Mouse (Mus musculus) stomach, embryonic 15.5 days (tissue): ENCODE results near the gene Olfr384. TPM values are rescaled to one million over a fixed set of nuclear protein-coding genes. Genes with fewer than 3 reads are reported as not detected.
"Not testable (repeated sequence)": the region's sequence is repeated elsewhere in the genome, so short reads cannot be mapped to it uniquely, and the experiment has no call there.

Experiments
- ATAC-seq: fragments of 200-750 bp; cut with Nextera tagmentation; 2 replicates; pipeline ENCODE4 v1.8.0; 2017; ENCODE audit warnings: low read depth, moderate number of reproducible peaks, moderate TSS enrichment; ENCODE audit not compliant: insufficient read depth, low FRiP score
- H3K27ac ChIP-seq: fragments of 300-500 bp; sonication (generic); 2 replicates; pipeline ENCODE4 v1.5.1; 2015; ENCODE audit warnings: mild to moderate bottlenecking, inconsistent platforms
- H3K27me3 ChIP-seq: fragments of 300-500 bp; sonication (generic); replicated peaks from 2 replicates; pipeline ENCODE4 v1.6.1; 2015; ENCODE audit warnings: inconsistent platforms
- H3K36me3 ChIP-seq: fragments of 300-500 bp; sonication (generic); 2 replicates; pipeline ENCODE4 v1.6.1; 2015; ENCODE audit warnings: inconsistent platforms
- H3K4me1 ChIP-seq: fragments of 300-500 bp; sonication (generic); 2 replicates; pipeline ENCODE4 v1.6.1; 2015; ENCODE audit warnings: inconsistent platforms
- H3K4me2 ChIP-seq: fragments of 300-500 bp; sonication (generic); 2 replicates; pipeline ENCODE4 v1.6.1; 2015; ENCODE audit warnings: mild to moderate bottlenecking, inconsistent platforms
- H3K4me3 ChIP-seq: fragments of 300-500 bp; sonication (generic); replicated peaks from 2 replicates; pipeline ENCODE4 v1.5.1; 2015; ENCODE audit warnings: inconsistent platforms
- H3K9ac ChIP-seq: fragments of 300-500 bp; sonication (generic); 2 replicates; pipeline ENCODE4 v1.6.1; 2015; ENCODE audit warnings: inconsistent platforms
- H3K9me3 ChIP-seq: fragments of 300-500 bp; sonication (generic); 2 replicates; pipeline ENCODE4 v1.6.1; 2016; ENCODE audit warnings: inconsistent platforms
- WGBS: fragments of 180-500 bp; shearing (Covaris S2); methylation state at CpG from one replicate; pipeline ENCODE4 v1.1.7; 2015; 5-methylcytosine and 5-hydroxymethylcytosine counted together
- polyA plus RNA-seq: library from polyadenylated mRNA; unstranded; fragments of >200 nt; fragmentation: Nextera tagmentation; extraction: Ambion mirVana; gene quantifications from 2 replicates; pipeline ENCODE4 v1.2.1, GENCODE M21; 2015

Gene Olfr384
- not detected in 2 replicates for polyA plus RNA-seq

- no peak within 1 kb of the TSS for H3K27ac ChIP-seq
- no peak within 1 kb of the TSS for H3K4me3 ChIP-seq
- H3K4me2 ChIP-seq: no peak within 1 kb of the TSS
- H3K9me3 ChIP-seq: no peaks in the 10 kb centered on the region
- no peak for ATAC-seq
- H3K4me1 ChIP-seq: no peaks in the 10 kb centered on the region
- no peak within 1 kb of the TSS for H3K9ac ChIP-seq
- H3K27me3 ChIP-seq: no peaks in the 10 kb centered on the region
- H3K36me3 ChIP-seq: no peaks in the 10 kb centered on the region
Observed at GRCm38 (mm10) chr11:73598294-73598693, at the start of gene Olfr384. TSS of gene Olfr384 (plus strand) at chr11:73598594.

GRCm38 (mm10) chr11:73579871-73580270 is 18.5 kb upstream of the Olfr384 start:
- no peak overlapping the region for H3K27ac ChIP-seq
- no peak overlapping the region for H3K4me3 ChIP-seq
- ATAC-seq: no peak
- H3K4me2 ChIP-seq: no peak overlapping the region
- H3K9me3 ChIP-seq: no peaks in the 10 kb centered on the region
- H3K36me3 ChIP-seq: no peaks in the 10 kb centered on the region
- no peaks in the 10 kb centered on the region for H3K4me1 ChIP-seq
- no peaks in the 10 kb centered on the region for H3K27me3 ChIP-seq
- H3K9ac ChIP-seq: no peak overlapping the region

- H3K27ac ChIP-seq, ATAC-seq, H3K36me3 ChIP-seq, H3K4me3 ChIP-seq, H3K4me2 ChIP-seq, H3K27me3 ChIP-seq, H3K4me1 ChIP-seq, H3K9ac ChIP-seq, H3K9me3 ChIP-seq: not testable (repeated sequence)
- WGBS: 67% methylated on average over 1 of the region's 1 CpGs
Observed at GRCm38 (mm10) chr11:73583188-73583587, 15.2 kb upstream of the Olfr384 start.

- H3K27ac ChIP-seq: no peak within 1 kb of the TSS
- no peaks in the 10 kb centered on the region for H3K27me3 ChIP-seq
- H3K36me3 ChIP-seq: no peaks in the 10 kb centered on the region
- H3K9ac ChIP-seq: no peak within 1 kb of the TSS
- H3K9me3 ChIP-seq: no peaks in the 10 kb centered on the region
- no peaks in the 10 kb centered on the region for H3K4me1 ChIP-seq
- no peak within 1 kb of the TSS for H3K4me3 ChIP-seq
- H3K4me2 ChIP-seq: no peak within 1 kb of the TSS
- ATAC-seq: no peak
Observed at GRCm38 (mm10) chr11:73592908-73593307, 5.5 kb upstream of the Olfr384 start, which contains the start of gene Olfr385. TSS of gene Olfr385 (minus strand) at chr11:73593008.

Other genes starting within 250 kb of the Olfr384 start
- not detected in 2 replicates for gene Olfr20, start 247.8 kb upstream of the Olfr384 start, polyA plus RNA-seq
- not detected in 2 replicates for gene Olfr376, start 227.3 kb upstream of the Olfr384 start, polyA plus RNA-seq
- gene Olfr1, start 199.0 kb upstream of the Olfr384 start, polyA plus RNA-seq: not detected in 2 replicates
- gene Olfr378, start 170.1 kb upstream of the Olfr384 start, polyA plus RNA-seq: not detected in 2 replicates
- gene Olfr380, start 141.1 kb upstream of the Olfr384 start, polyA plus RNA-seq: not detected in 2 replicates
- not detected in 2 replicates for gene Olfr381, start 107.0 kb upstream of the Olfr384 start, polyA plus RNA-seq
- gene Olfr382, start 81.4 kb upstream of the Olfr384 start, polyA plus RNA-seq: not detected in 2 replicates
- not detected in 2 replicates for gene Olfr385, start 5.6 kb upstream of the Olfr384 start, polyA plus RNA-seq
- not detected in 2 replicates for gene Zfp735, start 90.2 kb downstream of the Olfr384 start, polyA plus RNA-seq
- gene Olfr389, start 182.1 kb downstream of the Olfr384 start, polyA plus RNA-seq: not detected in 2 replicates
- gene Olfr390, start 184.4 kb downstream of the Olfr384 start, polyA plus RNA-seq: not detected in 2 replicates
- not detected in 2 replicates for gene Olfr391-ps, start 204.5 kb downstream of the Olfr384 start, polyA plus RNA-seq
- gene Olfr392, start 218.5 kb downstream of the Olfr384 start, polyA plus RNA-seq: not detected in 2 replicates